Mouse (Mus musculus) gastrocnemius, postnatal 25 days (tissue): ENCODE data around the gene Fgd4. TPM values are rescaled to one million over a fixed set of nuclear protein-coding genes. Genes with fewer than 3 reads are reported as not detected.

Source experiments
- DNase-seq: peaks from one replicate; pipeline ENCODE4 v3.0.0; 2022
- long read RNA-seq, 2 experiments: library from polyadenylated mRNA; stranded (forward); transcript quantifications; one replicate each; pipeline ENCODE4 v2.0.0; 2021
- total RNA-seq, 2 experiments: library from RNA; stranded (reverse); gene quantifications; 1 replicate in 1 of 2; 2 replicates in 1 of 2; pipeline ENCODE4 v1.2.3; 2021

Gene Fgd4
- total RNA-seq, result 10 to 100 TPM; 10.1 to 20.2 TPM
- long read RNA-seq, experiment 1, partial matches to known transcripts, result 0 of 2 reads
- long read RNA-seq, experiment 1, other reads (novel, unspliced or antisense), result 2 of 2 reads
- long read RNA-seq, experiment 2, result 0 reads

GRCm38 (mm10) chr16:16600461-16600860 lies at the start of gene Fgd4:
Gene Fgd4 (minus strand): TSS chr16:16600549.
- no peak for DNase-seq

GRCm38 (mm10) chr16:16645148-16645547 lies 44.8 kb upstream of the Fgd4 start:
- no peak for DNase-seq

GRCm38 (mm10) chr16:16633730-16634129 lies 33.4 kb upstream of the Fgd4 start:
- DNase-seq, result no peak

- peak; percentile 13 for DNase-seq
Observed at GRCm38 (mm10) chr16:16599586-16600401, 555 bp downstream of the Fgd4 start.

GRCm38 (mm10) chr16:16596582-16596981 lies 3.8 kb downstream of the Fgd4 start:
- DNase-seq, result no peak

GRCm38 (mm10) chr16:16592622-16593021 lies 7.7 kb downstream of the Fgd4 start:
- DNase-seq, result no peak

GRCm38 (mm10) chr16:16584409-16585032 lies 15.8 kb downstream of the Fgd4 start:
- peak; percentile 16 for DNase-seq

- DNase-seq, result no peak
Observed at GRCm38 (mm10) chr16:16576556-16576955, 23.8 kb downstream of the Fgd4 start.

GRCm38 (mm10) chr16:16574508-16574907 lies 25.8 kb downstream of the Fgd4 start:
- no peak for DNase-seq

GRCm38 (mm10) chr16:16573167-16573566 lies 27.2 kb downstream of the Fgd4 start:
- DNase-seq, result no peak

GRCm38 (mm10) chr16:16571356-16571755 lies 29.0 kb downstream of the Fgd4 start:
- DNase-seq, result no peak

GRCm38 (mm10) chr16:16566786-16567185 lies 33.6 kb downstream of the Fgd4 start:
- no peak for DNase-seq

- DNase-seq, result no peak
Observed at GRCm38 (mm10) chr16:16566215-16566614, 34.1 kb downstream of the Fgd4 start.

- no peak for DNase-seq
Observed at GRCm38 (mm10) chr16:16565786-16566185, 34.6 kb downstream of the Fgd4 start.

- no peak for DNase-seq
Observed at GRCm38 (mm10) chr16:16560718-16561117, 39.6 kb downstream of the Fgd4 start.

- peak; percentile 39 for DNase-seq
Observed at GRCm38 (mm10) chr16:16559878-16560531, 40.3 kb downstream of the Fgd4 start.

GRCm38 (mm10) chr16:16559016-16559877 lies 41.1 kb downstream of the Fgd4 start:
- DNase-seq, result no peak

GRCm38 (mm10) chr16:16557738-16558137 lies 42.6 kb downstream of the Fgd4 start:
- DNase-seq, result no peak

GRCm38 (mm10) chr16:16554098-16554497 lies 46.3 kb downstream of the Fgd4 start:
- DNase-seq, result no peak

- DNase-seq, result no peak
Observed at GRCm38 (mm10) chr16:16552197-16552596, 48.2 kb downstream of the Fgd4 start.

GRCm38 (mm10) chr16:16549105-16549504 lies 51.2 kb downstream of the Fgd4 start:
- DNase-seq, result no peak

- DNase-seq, result no peak
Observed at GRCm38 (mm10) chr16:16546657-16547056, 53.7 kb downstream of the Fgd4 start.
